Mouse (Mus musculus): Measurements from ENCODE around the gene Hnrnpa2b1.
"Not testable (repeated sequence)": the region's sequence is repeated elsewhere in the genome, so short reads cannot be mapped to it uniquely, and the experiment has no call there.

Gene Hnrnpa2b1

DNA sequence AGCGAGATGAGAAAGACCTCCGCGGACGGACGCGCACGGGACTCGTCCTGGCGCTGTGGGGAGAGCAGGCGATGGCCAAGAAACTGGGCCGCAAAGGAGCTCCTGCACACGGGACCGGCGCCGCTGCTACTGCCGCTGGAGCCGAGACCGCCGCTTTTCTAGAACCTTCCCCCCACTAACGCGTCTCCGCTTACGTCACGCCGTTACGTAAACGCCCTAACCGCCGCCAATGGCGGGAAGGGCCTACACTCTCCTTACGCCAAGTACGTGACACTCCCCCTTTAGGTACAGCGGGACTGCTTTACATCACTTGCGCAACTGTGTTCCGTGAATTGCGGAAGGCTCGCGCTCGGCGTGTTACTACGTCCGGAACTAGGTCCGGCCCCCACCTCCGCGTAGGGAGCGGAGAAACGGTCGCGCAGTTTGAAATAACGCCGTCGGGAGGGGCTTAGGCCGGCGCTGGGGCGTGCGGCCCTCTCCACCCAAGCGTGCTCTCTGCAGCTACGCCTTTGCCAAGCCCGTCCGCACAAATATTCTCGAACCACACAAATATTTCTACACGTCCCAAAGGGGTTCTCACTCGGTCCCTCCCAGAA lies at the start of gene Hnrnpa2b1:
Gene Hnrnpa2b1 (minus strand): TSS at position 180 of the 596 bp plus-strand sequence.
- DNase-seq = peak; percentile 95 to 97

DNA sequence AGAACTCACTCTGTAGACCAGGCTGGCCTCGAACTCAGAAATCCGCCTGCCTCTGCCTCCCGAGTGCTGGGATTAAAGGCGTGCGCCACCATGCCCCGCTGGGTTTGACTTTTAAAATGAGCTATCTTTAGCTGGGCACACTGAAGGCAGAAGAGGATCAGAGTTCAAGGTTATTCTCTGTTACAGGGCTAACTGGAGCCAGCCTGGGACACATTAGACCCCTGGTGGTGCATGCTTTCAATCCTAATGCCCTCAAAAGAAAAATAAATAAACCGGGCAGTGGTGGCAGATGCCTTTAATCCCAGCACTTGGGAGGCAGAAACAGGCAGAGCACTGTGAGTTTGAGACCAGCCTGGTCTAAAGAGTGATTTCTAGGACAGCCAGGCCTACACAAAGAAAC lies 45.2 kb upstream of the Hnrnpa2b1 start:
- no peak for DNase-seq

DNA sequence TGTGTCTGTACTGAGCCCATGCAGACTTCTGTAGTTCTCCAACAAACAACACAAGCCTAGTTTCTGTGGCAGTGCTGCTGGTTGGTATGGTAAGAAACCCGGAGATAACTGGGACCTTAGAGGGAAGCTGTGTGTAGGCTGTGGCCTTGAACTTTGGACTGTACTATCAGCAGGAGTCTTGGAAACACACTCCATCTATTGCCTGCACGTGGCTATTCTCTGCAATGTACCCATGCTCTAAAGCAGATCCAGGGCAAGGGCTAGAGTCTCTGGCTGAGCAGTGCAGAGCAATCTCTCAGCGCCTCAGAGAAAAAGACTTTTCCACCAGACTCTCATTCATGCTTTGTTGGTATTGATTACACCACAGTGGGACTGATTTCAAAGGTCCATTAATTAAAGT lies 44.1 kb upstream of the Hnrnpa2b1 start:
- no peak for DNase-seq

DNA sequence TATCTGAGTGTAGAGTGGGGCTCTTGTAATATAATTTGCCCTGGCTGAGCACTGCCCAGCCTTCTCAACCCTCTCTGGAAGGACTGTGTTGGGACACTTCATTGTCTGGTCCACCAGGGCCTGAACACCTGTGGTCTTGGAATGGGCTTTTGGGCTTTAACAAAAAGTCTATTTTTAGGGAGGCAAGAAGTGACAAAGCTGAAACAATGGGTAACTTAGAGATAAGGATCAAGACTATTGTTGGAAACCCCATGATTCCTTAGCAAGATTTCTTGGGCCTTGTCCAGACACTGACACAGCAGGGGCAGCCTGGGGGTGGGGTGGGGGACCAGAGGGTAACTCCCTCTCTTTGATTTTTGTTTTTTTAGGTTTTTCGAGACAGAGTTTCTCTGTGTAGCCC lies 41.3 kb upstream of the Hnrnpa2b1 start:
- DNase-seq = no peak

DNA sequence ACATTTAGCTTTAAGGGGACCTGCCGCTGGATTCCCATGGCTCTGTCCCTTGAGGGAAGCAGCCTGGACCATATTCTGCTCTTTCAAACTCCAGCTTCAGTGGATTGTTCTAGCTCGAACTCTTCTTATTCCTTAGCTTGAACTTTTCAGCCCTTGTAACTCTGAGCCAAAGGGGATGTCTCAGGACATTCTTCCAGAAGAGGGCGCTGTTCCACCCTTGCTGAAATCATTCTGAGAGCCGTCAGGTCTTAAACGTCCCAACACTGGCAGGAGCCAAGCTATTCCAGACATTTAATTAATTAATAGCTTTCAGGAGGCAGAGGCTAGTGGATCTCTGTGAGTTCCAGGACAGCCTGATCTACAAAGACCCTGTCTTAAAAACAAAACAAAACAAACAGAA lies 40.4 kb upstream of the Hnrnpa2b1 start:
- peak in 1 of 2 experiments; percentile 13 for DNase-seq

DNA sequence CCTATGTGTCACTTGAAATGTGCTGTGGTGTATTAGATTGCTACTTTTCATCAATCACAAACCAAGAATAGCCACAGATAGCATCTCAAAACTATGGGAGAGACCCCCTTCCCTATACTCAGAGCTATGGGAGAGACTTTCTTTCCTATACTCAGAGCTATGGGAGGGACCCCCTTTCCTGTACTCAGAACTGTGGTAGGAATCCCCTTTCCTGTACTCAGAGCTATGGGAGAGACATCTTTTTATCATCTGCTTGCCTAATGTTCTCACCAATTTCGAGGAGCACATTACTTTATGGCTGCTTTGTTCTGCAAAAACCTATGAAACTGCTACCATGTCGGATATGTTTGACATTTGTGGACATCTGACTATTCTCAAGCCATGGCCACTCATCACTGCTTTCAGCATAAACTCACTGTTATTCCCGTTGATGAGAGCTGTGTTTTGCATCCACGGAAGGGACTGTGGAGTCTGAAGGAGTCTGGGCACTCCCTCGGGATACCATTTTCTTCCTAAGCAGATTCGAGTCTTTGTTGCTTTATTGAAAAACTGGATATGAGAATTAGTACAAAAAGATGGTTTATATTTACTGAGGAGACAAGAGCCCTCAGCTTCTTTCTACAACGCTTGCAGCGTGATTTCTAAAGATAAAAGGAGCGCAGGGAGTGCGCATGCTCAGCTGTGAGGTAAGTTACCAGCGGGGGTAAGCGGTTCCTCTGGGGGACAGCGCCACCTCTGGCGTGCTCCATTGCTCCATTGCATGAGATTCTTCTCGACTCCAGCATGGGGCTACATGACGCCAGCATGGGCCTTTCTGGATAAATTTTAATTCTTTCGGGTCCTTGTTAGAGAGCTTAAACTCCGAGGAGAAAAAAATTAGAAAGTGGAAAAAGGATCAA lies 39.3 kb upstream of the Hnrnpa2b1 start:
- DNase-seq = peak; percentile 39 to 56

DNA sequence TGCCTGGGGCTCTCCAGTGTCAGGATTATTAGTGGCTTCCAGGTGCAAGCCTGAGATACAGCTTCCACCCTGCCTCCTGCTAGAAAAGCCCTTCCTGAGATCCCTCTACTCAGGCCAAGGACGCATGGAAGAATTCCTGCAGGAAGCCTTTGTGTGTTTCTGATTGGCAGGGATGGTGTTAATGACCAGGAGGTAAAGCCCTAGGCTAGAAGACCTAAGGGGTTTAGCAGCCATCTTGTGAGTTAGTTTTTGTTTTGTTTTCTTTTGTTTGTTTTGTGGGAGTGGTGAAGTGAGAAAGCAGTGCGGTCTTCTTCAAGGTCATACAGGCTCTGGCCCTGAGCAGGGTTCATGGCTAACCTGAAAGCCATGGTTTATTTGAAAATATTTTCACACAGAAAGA lies 37.9 kb upstream of the Hnrnpa2b1 start:
- DNase-seq = no peak

DNA sequence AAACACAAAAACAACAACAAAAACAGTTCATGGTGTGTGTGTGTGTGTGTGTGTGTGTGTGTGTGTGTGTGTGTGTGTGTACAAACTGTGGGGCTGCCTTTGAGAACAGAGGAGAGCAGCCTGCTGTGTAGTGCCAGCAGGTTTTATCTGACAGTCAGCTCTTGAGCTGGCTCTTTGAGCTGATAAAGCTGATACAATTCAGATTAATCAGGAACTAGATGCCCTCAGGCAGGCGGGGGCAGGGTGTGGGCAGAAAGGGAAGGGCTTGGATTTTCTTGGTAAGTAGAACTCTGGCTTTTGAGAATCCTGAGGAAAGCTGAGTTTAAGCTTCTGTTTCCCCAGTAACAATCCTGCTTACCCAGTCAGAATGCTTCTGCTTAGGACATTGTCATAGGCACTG lies 36.0 kb upstream of the Hnrnpa2b1 start:
- DNase-seq = no peak

DNA sequence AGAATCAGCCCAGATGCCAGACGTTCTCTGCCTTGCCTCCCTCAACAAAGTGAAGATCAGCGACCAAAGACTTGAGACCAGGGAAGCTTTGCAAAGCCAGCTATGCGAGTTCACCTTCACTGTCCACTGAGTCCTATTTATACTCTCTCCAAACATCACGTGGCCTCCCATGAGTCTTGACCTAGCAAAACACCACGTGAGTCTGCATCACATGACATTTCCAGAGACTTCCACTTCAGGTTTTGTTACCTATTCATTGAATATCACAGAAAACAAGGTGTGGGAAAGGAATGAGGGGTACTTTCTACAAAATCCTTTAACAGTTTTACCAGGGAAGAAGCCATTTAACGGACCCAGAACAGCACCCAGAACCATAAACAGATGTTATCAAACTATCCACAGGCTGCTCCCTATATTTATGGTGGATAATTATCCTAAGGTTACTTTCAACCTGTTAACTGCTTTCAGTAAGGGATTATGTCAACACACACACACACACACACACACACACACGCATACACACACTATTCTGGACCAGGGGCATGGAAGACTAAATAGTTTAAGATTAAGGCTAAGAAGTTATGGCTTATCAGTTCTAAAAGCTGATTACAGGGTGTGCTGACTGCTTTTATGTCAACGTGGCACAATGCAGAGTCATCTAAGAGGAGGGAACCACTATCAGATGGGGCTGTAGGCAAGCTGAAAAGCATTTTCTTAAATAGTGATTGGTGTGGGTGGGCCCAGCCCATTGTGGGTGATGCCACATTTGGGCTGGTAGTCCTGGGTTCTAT lies 27.8 kb upstream of the Hnrnpa2b1 start:
- no peak for DNase-seq

DNA sequence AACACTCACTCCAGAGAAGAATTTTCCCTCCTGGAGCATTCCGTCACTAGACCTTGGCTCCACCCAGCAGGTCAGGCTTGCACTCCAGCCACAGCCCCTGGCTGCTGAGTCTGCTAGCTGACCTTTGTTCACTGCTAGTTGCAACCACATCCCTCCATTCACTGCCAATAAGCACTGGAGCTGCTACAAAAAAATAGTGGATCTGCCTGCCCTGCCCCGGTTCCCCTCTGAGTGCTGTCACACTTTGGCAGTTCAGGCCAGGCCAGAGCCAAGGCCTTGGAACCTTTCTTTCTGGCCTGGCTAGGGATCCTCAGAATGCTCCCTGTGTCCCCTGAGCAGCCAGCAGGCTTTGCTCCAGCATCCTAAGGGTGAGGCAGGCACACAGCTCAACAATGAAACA lies 20.1 kb upstream of the Hnrnpa2b1 start:
- DNase-seq = no peak

DNA sequence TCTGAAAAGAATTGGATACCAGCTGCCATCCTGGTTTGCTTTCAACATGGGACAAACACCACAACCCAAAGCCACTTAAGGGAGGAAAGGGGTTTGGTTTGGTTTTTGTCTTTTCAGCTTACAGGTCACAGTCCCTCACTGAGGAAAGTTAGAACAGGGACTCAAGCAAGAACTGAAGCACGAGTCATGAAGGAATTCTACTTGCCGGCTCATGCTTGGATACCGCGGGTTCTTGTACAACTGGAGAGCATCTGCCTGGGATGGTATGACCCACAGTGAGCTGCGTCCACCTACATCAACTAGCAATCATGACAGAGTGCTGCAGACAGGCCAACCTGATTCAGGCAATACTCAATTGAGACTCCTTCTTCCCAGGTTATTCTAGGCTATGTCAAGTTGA lies 17.0 kb upstream of the Hnrnpa2b1 start:
- DNase-seq = no peak

DNA sequence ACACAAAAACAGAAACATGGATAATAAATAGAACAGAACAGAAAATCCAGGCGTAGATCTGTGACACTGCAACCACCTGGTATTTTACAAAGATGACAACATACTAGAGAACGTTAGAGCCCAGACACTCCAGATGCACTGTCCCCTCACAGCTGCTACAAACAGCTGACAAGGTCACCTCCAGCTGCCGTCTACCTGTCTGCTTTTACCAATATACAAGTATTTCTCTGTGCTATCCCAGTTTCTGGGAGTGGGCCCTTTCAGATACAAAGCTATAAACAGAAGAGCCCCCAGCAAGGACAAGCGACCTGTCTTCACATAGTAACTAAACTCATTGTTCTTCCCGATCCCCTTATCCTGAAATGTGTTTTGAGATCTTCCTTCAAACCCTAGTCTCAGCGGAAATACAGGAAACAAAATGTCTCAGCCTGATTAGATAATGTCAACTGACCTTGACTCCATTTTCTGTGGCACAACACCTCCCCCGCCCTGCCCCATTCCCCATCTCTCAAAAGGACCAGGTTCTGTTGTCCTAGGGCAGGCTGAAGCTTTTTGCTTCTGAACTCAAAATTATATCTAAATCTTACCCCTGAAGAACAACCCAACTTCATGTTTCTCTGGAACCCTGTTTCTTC lies 16.5 kb upstream of the Hnrnpa2b1 start:
- DNase-seq = no peak

DNA sequence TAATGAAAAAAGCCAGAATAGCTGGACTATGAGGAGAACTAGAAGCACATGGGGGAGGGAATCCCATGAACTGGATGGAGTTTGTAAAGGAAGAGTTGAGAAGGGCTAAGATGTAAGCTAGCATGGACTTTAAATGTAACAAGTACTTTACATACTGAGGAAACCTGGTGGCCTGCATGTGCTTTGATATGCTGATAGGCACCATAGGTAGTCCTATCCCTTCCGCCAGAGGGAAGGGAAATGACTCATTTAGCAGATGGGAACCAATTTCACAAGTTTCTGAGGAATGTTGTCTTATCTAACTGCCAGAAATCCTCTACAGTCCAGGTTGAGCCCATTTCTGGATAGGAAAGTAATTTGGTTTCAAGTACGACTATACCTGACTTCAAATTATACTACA lies 16.0 kb upstream of the Hnrnpa2b1 start:
- no peak for DNase-seq

DNA sequence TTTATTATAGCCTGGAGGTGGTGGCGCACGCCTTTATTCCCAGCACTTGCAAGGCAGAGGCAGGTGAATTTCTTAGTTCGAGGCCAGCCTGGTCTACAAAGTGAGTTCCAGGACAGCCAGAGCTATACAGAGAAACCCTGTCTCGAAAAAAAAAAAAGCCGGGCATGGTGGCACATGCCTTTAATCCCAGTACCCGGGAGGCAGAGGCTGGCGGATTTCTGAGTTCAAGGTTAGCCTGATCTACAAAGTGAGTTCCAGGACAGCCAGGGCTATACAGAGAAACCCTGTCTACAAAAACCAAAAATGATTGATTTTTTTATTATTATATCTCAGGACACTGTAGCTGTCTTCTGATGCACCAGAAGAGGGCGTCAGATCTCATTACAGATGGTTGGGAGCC lies 14.9 kb upstream of the Hnrnpa2b1 start:
- not testable (repeated sequence) for DNase-seq

DNA sequence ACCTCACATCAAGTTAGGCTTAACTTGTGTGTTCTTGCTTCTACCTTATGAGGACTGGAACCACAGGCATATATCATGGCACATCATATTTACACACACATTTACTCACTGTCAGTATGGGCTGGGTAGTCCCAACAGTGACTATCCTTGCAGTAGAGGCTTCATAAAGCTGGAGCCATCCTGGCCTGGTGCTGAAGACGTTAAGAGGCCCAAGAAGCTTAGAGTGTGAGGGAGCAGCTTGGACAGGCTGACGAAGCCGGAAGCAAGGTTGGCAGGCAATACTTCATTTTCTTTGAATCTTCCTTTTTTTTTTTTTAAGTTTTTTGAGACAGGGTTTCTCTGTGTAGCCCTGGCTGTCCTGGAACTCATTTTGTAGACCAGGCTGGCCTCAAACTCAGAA lies 14.2 kb upstream of the Hnrnpa2b1 start:
- no peak for DNase-seq

DNA sequence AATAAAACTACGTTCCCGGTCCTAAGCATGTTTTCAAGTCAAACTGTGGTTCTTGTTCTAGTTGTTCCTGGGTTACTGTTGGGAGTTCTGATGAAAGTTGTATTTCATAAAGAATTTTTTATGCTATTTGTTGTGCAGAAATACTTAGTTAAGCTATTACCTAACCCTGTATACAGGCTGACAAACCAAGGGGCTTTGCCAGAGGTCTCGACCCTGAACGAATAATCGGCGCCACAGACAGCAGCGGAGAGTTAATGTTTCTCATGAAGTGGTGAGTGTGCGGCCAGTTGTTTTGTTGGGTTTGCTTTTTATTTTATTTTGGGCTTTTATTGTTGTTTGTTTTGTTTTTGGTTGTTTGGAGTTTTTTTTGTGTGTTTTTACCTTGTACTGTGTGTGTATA lies 11.9 kb upstream of the Hnrnpa2b1 start:
- no peak for DNase-seq

DNA sequence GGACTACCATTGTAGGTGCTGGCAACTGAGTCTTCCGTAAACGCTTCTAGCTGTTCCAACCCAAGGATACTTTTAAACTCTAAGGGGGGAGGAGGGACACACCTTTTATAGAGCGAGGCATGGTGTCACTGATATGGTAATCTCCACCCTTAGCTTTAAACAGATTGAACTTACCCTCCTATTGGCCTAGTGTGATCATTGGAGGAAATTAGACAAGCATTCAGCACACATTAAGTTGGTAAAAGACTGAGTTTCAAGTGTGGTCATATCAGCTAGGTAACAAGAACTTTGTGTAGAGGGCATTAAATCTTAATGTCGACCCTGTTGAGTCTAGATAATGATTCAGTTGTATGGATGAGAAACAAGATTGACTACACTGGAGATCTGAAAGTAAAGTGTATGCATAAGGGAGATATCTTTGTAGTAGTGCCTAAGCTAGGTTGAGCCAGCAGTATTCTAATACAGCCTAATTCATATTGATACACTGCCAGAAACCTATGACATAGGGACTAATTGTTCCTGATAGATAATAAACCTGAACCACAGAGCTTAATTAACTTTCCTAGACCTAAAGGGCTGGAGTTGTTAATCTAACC lies 9.5 kb upstream of the Hnrnpa2b1 start:
- no peak for DNase-seq

DNA sequence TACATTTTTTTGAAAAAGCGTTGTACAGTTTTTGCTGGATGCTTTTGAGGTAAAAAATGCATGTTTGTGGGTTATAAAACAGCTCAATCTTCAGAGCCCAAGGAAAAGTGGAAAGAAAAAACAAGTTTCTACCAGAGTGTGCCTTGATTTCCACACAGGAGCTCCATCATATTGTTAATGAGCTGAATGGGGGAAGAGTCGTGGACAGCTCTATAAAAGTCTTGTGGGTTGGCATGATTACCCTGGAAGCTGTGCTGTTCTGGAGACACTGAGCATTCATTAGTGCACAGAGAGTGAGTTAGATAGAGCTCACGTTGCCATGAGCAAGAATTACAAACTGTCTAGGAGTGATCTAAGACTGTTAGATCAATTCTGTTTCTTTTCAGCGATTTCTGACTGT lies 2.5 kb upstream of the Hnrnpa2b1 start:
- DNase-seq = no peak

DNA sequence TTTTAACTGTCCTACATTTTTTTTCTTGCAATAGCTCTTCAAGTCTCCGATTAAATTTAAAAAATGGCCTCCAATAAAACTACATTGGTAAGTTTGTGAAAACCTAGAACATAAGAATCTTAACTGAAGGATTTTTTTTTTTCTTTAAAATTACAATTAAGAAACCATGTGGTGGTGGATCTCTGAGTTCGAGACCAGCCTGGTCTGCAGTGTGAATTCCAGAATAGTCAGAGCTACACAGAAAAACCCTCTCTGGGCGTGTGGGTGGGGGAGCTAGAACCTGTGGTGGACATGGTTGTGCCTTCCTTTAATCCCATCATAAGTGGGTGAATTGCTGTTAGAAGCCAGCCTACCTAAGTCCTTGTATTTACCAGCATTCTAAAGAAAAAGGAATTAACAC lies 2.1 kb upstream of the Hnrnpa2b1 start:
- no peak for DNase-seq

DNA sequence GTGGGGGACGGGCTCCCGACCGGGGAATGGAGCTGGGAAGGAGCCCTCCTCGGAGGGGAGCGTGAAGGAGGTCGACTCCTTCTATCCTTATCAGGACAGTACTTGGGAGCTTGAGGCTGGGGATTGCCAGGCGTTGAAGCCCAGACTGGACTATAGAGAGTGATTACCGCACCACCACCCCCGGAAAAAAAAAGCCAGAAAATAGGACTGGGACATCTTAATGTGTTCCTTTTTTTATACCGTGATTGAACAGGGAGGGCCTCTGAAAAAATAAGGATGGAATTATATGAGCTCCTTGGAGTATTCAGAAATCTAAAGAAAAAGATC lies 1.4 kb upstream of the Hnrnpa2b1 start:
- no peak for DNase-seq

DNA sequence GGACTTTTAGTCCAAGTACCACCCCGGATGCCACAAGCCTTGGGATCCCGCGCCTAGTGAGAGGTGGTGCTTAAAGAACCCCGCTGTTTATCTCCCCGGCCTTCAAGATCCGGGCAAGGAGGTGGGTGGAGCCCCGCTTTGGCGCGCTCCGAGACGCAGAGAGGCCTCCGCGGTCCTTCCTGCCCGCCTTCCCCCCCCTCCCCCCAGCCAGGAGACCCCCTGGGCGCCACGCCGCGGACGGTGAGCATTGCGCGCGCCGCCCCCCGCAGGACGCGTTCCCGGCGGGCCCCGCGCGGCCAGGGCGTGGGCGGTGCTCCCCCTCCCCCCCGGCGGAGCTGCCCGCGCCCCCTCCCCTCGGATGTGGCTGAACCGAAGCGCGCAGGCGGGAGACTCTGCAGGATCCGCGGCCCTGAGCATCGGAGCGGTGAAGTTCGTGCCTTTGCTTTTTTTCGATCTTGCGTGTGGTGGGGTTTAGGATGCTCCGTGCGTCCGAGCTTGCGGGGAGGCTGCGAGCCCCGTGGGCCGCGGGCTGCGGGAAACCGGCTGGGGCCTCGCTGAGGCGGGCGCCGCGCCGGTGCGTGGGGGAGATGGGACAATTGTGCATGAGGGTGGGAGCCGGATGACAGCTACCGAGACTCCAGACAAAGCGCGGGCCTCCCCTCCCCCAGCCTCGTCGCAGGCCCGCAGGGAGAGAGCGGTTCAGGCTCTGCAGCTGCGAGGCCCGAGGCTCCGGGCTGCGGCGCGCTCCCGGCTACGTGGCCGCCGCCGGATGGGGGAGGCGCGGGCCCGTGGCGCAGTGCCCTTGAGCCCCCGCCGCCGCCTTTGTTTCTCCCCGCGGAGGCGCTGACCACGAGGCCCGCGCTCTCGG lies 851 bp upstream of the Hnrnpa2b1 start, which contains the start of gene Cbx3:
Gene Cbx3 (plus strand): TSS at position 50 of the 868 bp plus-strand sequence.
- peak; percentile 81 to 87 for DNase-seq
